Mouse (Mus musculus) kidney, adult 2 months (tissue): ENCODE data around the gene H2afy.

Experiments used
- CTCF ChIP-seq: fragments of 200-500 bp; conservative IDR thresholded peaks from 2 replicates; pipeline ENCODE4 v1.5.1; 2011; ENCODE audit warnings: low read depth, mild to moderate bottlenecking, control low read depth, low read length, moderate library complexity, mixed read lengths; ENCODE audit not compliant: insufficient read depth, insufficient read length
- POLR2A ChIP-seq: fragments of 200-500 bp; IDR thresholded peaks from one replicate; pipeline ENCODE4 v1.6.1; 2011; ENCODE audit warnings: low read depth, low read length, control low read depth

- TF ChIP-seq POLR2A = no peak
- TF ChIP-seq CTCF = no peak
These were observed 82.1 kb downstream of the H2afy start for GRCm38 (mm10) chr13:56054089-56054488.
